Mouse (Mus musculus): Measurements from ENCODE around the gene Srgap3. TPM values are rescaled to one million over a fixed set of nuclear protein-coding genes. Genes with fewer than 3 reads are reported as not detected.

Srgap3 gene
- polyA plus RNA-seq, 1 experiment: 4.6 TPM

DNA sequence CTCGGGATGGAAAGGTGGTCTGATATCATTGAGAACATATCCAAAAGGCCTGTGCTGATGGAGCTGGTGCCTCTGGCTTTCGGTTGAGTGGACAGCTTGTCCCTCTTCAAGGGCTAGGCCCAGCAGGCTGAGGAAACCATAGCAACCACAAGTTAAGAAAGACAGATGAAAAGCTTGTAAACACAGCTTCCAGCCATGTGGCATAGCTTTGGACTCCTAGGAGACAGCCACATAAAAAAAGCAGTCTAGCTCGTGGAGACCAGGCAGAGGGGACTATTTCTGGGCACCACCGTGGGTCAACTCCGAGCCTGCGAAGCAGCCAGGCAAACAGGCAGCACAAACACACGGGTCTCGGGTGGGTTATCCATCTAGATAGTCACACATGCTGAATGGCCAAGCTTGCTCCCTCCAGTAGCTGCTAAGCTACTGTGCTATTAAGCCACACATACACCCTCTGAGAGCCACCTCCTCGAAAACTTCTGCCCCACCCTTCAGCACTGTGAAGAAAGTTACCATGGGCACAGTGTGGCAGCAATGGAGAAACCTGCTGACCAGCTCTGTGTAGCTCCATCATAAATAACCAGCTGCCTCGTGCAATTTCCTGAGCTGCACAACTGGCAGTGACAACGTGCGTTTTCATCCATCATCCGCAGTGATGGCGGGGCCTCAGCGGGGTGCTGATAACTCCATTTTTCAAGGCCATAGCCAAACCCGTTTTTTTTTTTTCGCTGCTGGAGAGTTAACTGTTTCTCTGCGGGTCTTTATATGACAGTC, 26.0 kb upstream of the Srgap3 start:
- no peaks in the 10 kb centered on the region for H3K79me2 ChIP-seq (ENCODE audit: control insufficient read depth, insufficient read depth)
- no peak overlapping the region for H3K4me3 ChIP-seq (ENCODE audit: insufficient read depth, poor library complexity, severe bottlenecking)
- H3K27me3 ChIP-seq (ENCODE audit: control insufficient read depth, insufficient read depth, insufficient read length): no peaks in the 10 kb centered on the region
- H3ac ChIP-seq (ENCODE audit: control insufficient read depth, insufficient read length, low read depth): no peak overlapping the region
- H3K36me3 ChIP-seq (ENCODE audit: control insufficient read depth, insufficient read depth): no peaks in the 10 kb centered on the region
- TF ChIP-seq FOSL1 (IDR thresholded peaks at IDR 0.05; ENCODE audit: insufficient read depth, low read length, poor library complexity, severe bottlenecking): no peak
- no peak for TF ChIP-seq USF1 (IDR thresholded peaks at IDR 0.05; ENCODE audit: low read depth)
- no peak for TF ChIP-seq MYOG (IDR thresholded peaks at IDR 0.05; ENCODE audit: control insufficient read depth, extremely low read depth, insufficient read length)
- TF ChIP-seq MYOD1 (IDR thresholded peaks at IDR 0.05; ENCODE audit: control insufficient read depth, insufficient read length, low read depth): no peak
- TF ChIP-seq CTCF (IDR thresholded peaks at IDR 0.05; ENCODE audit: control insufficient read depth, insufficient read depth, insufficient read length): no peak
- TF ChIP-seq CEBPB (IDR thresholded peaks at IDR 0.05; ENCODE audit: low read depth): no peak
- no peak for TF ChIP-seq MAX (IDR thresholded peaks at IDR 0.05)
- no peaks in the 10 kb centered on the region for H3K79me3 ChIP-seq (ENCODE audit: low read depth)

DNA sequence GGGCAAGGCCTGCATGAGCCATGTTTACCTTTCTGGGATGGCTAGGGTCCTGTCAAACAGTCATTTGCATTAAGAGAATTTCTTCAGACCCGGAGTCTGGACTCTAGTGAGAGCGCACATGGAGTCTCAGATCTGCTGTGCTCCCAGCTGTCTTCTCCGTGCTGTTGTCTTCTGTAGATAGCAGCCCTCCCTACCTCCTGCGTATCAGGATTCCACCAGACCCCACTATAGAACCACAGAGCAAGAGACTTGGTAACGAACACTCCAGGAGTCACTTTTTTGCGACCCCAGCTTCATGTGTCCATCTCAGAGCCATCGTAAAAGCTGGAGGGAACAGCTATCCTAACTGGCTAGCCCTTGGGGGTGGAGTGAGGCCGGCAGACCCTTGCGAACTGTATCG, 25.1 kb upstream of the Srgap3 start:
- Histone ChIP-seq H3K79me2 (ENCODE audit: control insufficient read depth, insufficient read depth) (no peaks in the 10 kb centered on the region), H3K79me3 (ENCODE audit: low read depth) (no peaks in the 10 kb centered on the region), H3K27me3 (ENCODE audit: control insufficient read depth, insufficient read depth, insufficient read length) (no peaks in the 10 kb centered on the region), H3K36me3 (ENCODE audit: control insufficient read depth, insufficient read depth) (no peaks in the 10 kb centered on the region), H3ac (ENCODE audit: control insufficient read depth, insufficient read length, low read depth) (no peak overlapping the region), H3K4me3 (ENCODE audit: insufficient read depth, poor library complexity, severe bottlenecking) (no peak overlapping the region)
- TF ChIP-seq MYOG (IDR thresholded peaks at IDR 0.05; ENCODE audit: control insufficient read depth, extremely low read depth, insufficient read length): no peak
- no peak for TF ChIP-seq MYOD1 (IDR thresholded peaks at IDR 0.05; ENCODE audit: control insufficient read depth, insufficient read length, low read depth)
- TF ChIP-seq CEBPB (IDR thresholded peaks at IDR 0.05; ENCODE audit: low read depth): no peak
- TF ChIP-seq MAX (IDR thresholded peaks at IDR 0.05): no peak
- no peak for TF ChIP-seq USF1 (IDR thresholded peaks at IDR 0.05; ENCODE audit: low read depth)
- TF ChIP-seq CTCF (IDR thresholded peaks at IDR 0.05; ENCODE audit: control insufficient read depth, insufficient read depth, insufficient read length): no peak
- TF ChIP-seq FOSL1 (IDR thresholded peaks at IDR 0.05; ENCODE audit: insufficient read depth, low read length, poor library complexity, severe bottlenecking): no peak

DNA sequence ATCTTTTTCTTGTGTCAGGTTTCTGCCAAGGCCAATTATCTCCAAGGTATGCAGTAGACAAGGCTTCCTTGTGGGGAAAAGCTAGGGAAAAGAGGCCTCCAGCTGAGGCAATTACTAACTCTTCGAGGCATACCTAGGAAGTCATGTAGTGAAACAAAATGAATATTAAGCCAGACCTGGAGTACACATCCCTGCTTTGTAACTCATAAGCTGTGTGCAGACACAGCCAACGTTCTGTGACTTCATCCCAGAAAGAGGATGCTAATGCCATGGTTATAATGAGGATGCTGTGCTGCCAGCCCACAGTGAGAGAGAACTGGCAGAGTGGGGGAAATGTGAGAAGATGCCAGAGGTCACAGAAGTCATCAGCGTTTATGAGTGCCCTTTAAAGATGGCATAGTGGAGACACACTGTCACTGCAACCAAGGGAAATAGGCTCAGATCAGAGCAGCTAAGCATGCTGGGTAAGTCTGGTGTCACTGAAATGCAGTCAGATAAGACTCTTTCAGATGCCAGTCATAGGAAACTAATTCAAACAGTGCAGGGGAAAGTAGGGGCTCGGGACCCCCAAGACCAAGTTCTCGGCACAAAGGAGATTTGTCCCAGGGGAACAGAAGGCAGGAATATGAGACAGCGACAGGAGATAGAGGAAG, 24.2 kb upstream of the Srgap3 start:
- H3K4me3 ChIP-seq (ENCODE audit: insufficient read depth, poor library complexity, severe bottlenecking): no peak overlapping the region
- H3K27me3 ChIP-seq (ENCODE audit: control insufficient read depth, insufficient read depth, insufficient read length): no peaks in the 10 kb centered on the region
- TF ChIP-seq FOSL1 (IDR thresholded peaks at IDR 0.05; ENCODE audit: insufficient read depth, low read length, poor library complexity, severe bottlenecking) (no peak), USF1 (IDR thresholded peaks at IDR 0.05; ENCODE audit: low read depth) (no peak), MAX (IDR thresholded peaks at IDR 0.05) (no peak), CEBPB (IDR thresholded peaks at IDR 0.05; ENCODE audit: low read depth) (no peak), MYOG (IDR thresholded peaks at IDR 0.05; ENCODE audit: control insufficient read depth, extremely low read depth, insufficient read length) (no peak), CTCF (IDR thresholded peaks at IDR 0.05; ENCODE audit: control insufficient read depth, insufficient read depth, insufficient read length) (no peak), MYOD1 (IDR thresholded peaks at IDR 0.05; ENCODE audit: control insufficient read depth, insufficient read length, low read depth) (no peak)
- H3K79me3 ChIP-seq (ENCODE audit: low read depth): no peaks in the 10 kb centered on the region
- H3K36me3 ChIP-seq (ENCODE audit: control insufficient read depth, insufficient read depth): no peaks in the 10 kb centered on the region
- no peak overlapping the region for H3ac ChIP-seq (ENCODE audit: control insufficient read depth, insufficient read length, low read depth)
- no peaks in the 10 kb centered on the region for H3K79me2 ChIP-seq (ENCODE audit: control insufficient read depth, insufficient read depth)

DNA sequence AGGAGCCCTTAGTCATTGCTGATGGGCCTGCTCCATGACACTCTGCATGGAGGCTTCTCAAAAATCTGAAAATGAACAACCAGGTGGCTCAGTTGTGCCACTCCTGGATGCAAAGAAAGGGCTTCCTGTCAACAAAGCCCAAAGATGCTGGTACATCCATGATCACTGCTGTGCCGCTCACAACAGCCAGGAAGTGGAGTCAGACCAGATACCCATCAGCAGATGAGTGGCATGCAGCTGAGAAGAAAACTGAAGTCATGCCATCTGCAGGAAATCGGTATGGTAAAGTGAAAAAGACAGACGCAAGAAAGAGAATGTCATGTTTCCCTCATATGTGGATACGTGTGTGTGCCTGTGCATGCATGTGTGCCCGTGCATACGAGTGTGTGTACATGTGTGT, 20.3 kb upstream of the Srgap3 start:
- TF ChIP-seq FOSL1 (IDR thresholded peaks at IDR 0.05; ENCODE audit: insufficient read depth, low read length, poor library complexity, severe bottlenecking) (no peak), USF1 (IDR thresholded peaks at IDR 0.05; ENCODE audit: low read depth) (no peak), MYOG (IDR thresholded peaks at IDR 0.05; ENCODE audit: control insufficient read depth, extremely low read depth, insufficient read length) (no peak)
- H3K79me3 ChIP-seq (ENCODE audit: low read depth): no peaks in the 10 kb centered on the region

DNA sequence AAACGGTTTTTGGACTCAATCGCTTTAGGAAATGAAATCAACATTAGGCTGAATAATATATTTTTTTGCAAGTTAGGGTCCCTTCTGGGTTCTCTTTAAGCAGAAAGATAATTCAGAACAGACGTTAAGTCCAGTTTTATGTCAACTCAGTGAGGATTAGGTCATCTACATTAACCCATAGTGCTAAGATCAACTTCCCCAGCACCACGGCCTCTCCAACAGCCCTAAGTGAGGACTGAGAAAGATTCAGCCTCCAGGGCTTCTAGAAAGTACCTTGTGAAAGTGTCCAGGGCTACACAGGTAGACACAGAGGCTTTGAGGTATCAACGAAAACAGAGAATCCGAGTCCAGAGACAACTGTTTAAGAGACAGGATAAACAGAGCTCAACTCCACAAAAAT, 11.3 kb upstream of the Srgap3 start:
- Histone ChIP-seq H3ac (ENCODE audit: control insufficient read depth, insufficient read length, low read depth) (no peak overlapping the region), H3K27me3 (ENCODE audit: control insufficient read depth, insufficient read depth, insufficient read length) (no peaks in the 10 kb centered on the region), H3K79me2 (ENCODE audit: control insufficient read depth, insufficient read depth) (no peaks in the 10 kb centered on the region), H3K36me3 (ENCODE audit: control insufficient read depth, insufficient read depth) (no peaks in the 10 kb centered on the region), H3K4me3 (ENCODE audit: insufficient read depth, poor library complexity, severe bottlenecking) (no peak overlapping the region), H3K79me3 (ENCODE audit: low read depth) (no peaks in the 10 kb centered on the region)
- TF ChIP-seq MAX (IDR thresholded peaks at IDR 0.05) (no peak), MYOG (IDR thresholded peaks at IDR 0.05; ENCODE audit: control insufficient read depth, extremely low read depth, insufficient read length) (no peak), CTCF (IDR thresholded peaks at IDR 0.05; ENCODE audit: control insufficient read depth, insufficient read depth, insufficient read length) (no peak), USF1 (IDR thresholded peaks at IDR 0.05; ENCODE audit: low read depth) (no peak), FOSL1 (IDR thresholded peaks at IDR 0.05; ENCODE audit: insufficient read depth, low read length, poor library complexity, severe bottlenecking) (no peak), CEBPB (IDR thresholded peaks at IDR 0.05; ENCODE audit: low read depth) (no peak), MYOD1 (IDR thresholded peaks at IDR 0.05; ENCODE audit: control insufficient read depth, insufficient read length, low read depth) (no peak)

More for the DNA sequence above, 20.3 kb upstream of the Srgap3 start:
- Histone ChIP-seq H3K36me3 (ENCODE audit: control insufficient read depth, insufficient read depth) (no peaks in the 10 kb centered on the region), H3K27me3 (ENCODE audit: control insufficient read depth, insufficient read depth, insufficient read length) (no peaks in the 10 kb centered on the region), H3K4me3 (ENCODE audit: insufficient read depth, poor library complexity, severe bottlenecking) (no peak overlapping the region), H3K79me2 (ENCODE audit: control insufficient read depth, insufficient read depth) (no peaks in the 10 kb centered on the region), H3ac (ENCODE audit: control insufficient read depth, insufficient read length, low read depth) (no peak overlapping the region)

All from C2C12 (cell line).